Mouse (Mus musculus) CH12.LX (cell line): ENCODE results near the gene Gm20388.

Experiments used
- CTCF ChIP-seq, 2 experiments: IDR thresholded peaks in 1 of 2; conservative IDR thresholded peaks in 1 of 2; 2 replicates each; pipeline ENCODE4 v1.5.1; 2011 to 2012; ENCODE audit warnings: low read depth in 2 of 2, low read length in 2 of 2, improper control_type of control experiment in 1 of 2, inconsistent platforms in 1 of 2, mild to moderate bottlenecking in 1 of 2, moderate library complexity in 1 of 2
- ELF1 ChIP-seq: IDR thresholded peaks from 2 replicates; pipeline ENCODE4 v1.6.1; 2014; ENCODE audit warnings: low read depth, mild to moderate bottlenecking, inconsistent platforms, low read length, improper control_type of control experiment
- MAFK ChIP-seq: IDR thresholded peaks from 2 replicates; pipeline ENCODE4 v1.6.1; 2011; ENCODE audit warnings: low read length, improper control_type of control experiment; ENCODE audit not compliant: insufficient replicate concordance
- MAZ ChIP-seq: IDR thresholded peaks from 2 replicates; pipeline ENCODE4 v1.6.1; 2012; ENCODE audit warnings: low read depth, mild to moderate bottlenecking, inconsistent platforms, low read length, improper control_type of control experiment, moderate library complexity
- MEF2A ChIP-seq: IDR thresholded peaks from 2 replicates; pipeline ENCODE4 v1.6.1; 2014; ENCODE audit warnings: low read depth, mild to moderate bottlenecking, inconsistent platforms, low read length, improper control_type of control experiment, borderline replicate concordance
- POLR2A ChIP-seq: IDR thresholded peaks from 2 replicates; pipeline ENCODE4 v1.6.1; 2011; ENCODE audit warnings: low read depth, mild to moderate bottlenecking, improper control_type of control experiment, low read length
- POLR2AphosphoS2 ChIP-seq: IDR thresholded peaks from 2 replicates; pipeline ENCODE4 v1.6.1; 2011; ENCODE audit warnings: low read depth, low read length, improper control_type of control experiment
- SIN3A ChIP-seq: IDR thresholded peaks from 2 replicates; pipeline ENCODE4 v1.6.1; 2012; ENCODE audit warnings: low read length, improper control_type of control experiment, inconsistent platforms
- USF2 ChIP-seq: conservative IDR thresholded peaks from 2 replicates; pipeline ENCODE4 v1.6.1; 2011; ENCODE audit warnings: low read depth, low read length, improper control_type of control experiment
- ZMIZ1 ChIP-seq: IDR thresholded peaks from 2 replicates; pipeline ENCODE4 v1.6.1; 2012; ENCODE audit warnings: low read depth, mild to moderate bottlenecking, inconsistent platforms, low read length, improper control_type of control experiment

DNA sequence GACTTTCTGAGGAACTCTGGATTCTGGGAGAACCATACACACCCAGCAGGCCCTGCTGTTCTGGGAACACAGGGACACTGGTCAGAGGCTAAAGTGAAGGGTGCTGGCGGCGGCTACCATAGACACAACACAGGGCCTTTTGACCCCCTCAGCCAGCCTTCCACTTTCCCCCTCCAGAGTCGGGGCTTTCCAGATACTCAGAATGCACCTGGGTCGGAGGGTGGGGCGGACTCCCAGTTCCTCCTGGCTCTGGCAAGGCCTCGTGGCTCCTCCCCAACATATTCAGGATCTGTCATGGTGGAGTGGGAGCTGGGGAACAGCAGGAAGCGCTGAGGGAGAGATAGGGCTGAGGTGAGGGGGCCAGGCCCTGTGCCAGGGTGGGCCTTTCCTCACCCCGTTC lies 2781.5 kb downstream of the Gm20388 start:
- TF ChIP-seq POLR2AphosphoS2 (no peak; the same call in 1 of the 2 replicates), MAZ (peak; percentile 96), ZMIZ1 (no peak), ELF1 (peak; percentile 33; the same call in 1 of the 2 replicates), USF2 (no peak), MEF2A (0 out of 2 replicates have a peak, but pooled peaks have one; percentile 46), SIN3A (peak; percentile 70; the same call in 1 of the 2 replicates), CTCF (conservative IDR thresholded peaks at IDR 0.05 in 1 of 2, IDR thresholded peaks at IDR 0.05 in 1 of 2; ENCODE audit: low read depth in 2 of 2, low read length in 2 of 2) (no peak), MAFK (no peak), POLR2A (0 out of 2 replicates have a peak, but pooled peaks have one; percentile 0)
